Mouse (Mus musculus) embryonic facial prominence, embryonic 13.5 days (tissue): ENCODE measurements around the gene Inpp5d. TPM values are rescaled to one million over a fixed set of nuclear protein-coding genes. Genes with fewer than 3 reads are reported as not detected.

Experiments used
- ATAC-seq: fragments of 200-750 bp; cut with Nextera tagmentation; 2 replicates; pipeline ENCODE4 v1.8.0; 2017; ENCODE audit warnings: low read depth; ENCODE audit not compliant: insufficient number of reproducible peaks, insufficient read depth, low FRiP score, low TSS enrichment
- H3K27ac ChIP-seq: fragments of 300-500 bp; sonication (generic); 2 replicates; pipeline ENCODE4 v1.5.1; 2015; ENCODE audit warnings: moderate library complexity, mild to moderate bottlenecking, inconsistent platforms
- H3K27me3 ChIP-seq: fragments of 300-500 bp; sonication (generic); 2 replicates; pipeline ENCODE4 v1.6.1; 2015; ENCODE audit warnings: mild to moderate bottlenecking, inconsistent platforms
- H3K36me3 ChIP-seq: fragments of 300-500 bp; sonication (generic); 2 replicates; pipeline ENCODE4 v1.6.1; 2015; ENCODE audit warnings: mild to moderate bottlenecking, inconsistent platforms
- H3K4me1 ChIP-seq: fragments of 300-500 bp; sonication (generic); 2 replicates; pipeline ENCODE4 v1.6.1; 2015; ENCODE audit warnings: inconsistent platforms
- H3K4me2 ChIP-seq: fragments of 300-500 bp; sonication (generic); 2 replicates; pipeline ENCODE4 v1.6.1; 2015; ENCODE audit warnings: moderate library complexity, mild to moderate bottlenecking, inconsistent platforms
- H3K4me3 ChIP-seq: fragments of 300-500 bp; sonication (generic); 2 replicates; pipeline ENCODE4 v1.5.1; 2015; ENCODE audit warnings: mild to moderate bottlenecking, inconsistent platforms
- H3K9ac ChIP-seq: fragments of 300-500 bp; sonication (generic); 2 replicates; pipeline ENCODE4 v1.6.1; 2015; ENCODE audit warnings: mild to moderate bottlenecking, inconsistent platforms
- H3K9me3 ChIP-seq: fragments of 300-500 bp; sonication (generic); 2 replicates; pipeline ENCODE4 v1.6.1; 2016; ENCODE audit warnings: inconsistent platforms
- WGBS: fragments of 180-500 bp; shearing (Covaris S2); methylation state at CpG from one replicate; pipeline ENCODE4 v1.1.7; 2015; ENCODE audit warnings: mixed read lengths; 5-methylcytosine and 5-hydroxymethylcytosine counted together
- polyA plus RNA-seq: library from polyadenylated mRNA; unstranded; fragments of >200 nt; fragmentation: Nextera tagmentation; extraction: Ambion mirVana; gene quantifications from 2 replicates; pipeline ENCODE4 v1.2.1, GENCODE M21; 2015

Gene Inpp5d
- polyA plus RNA-seq, 1 experiment from 2014 or later: 3.6 TPM

- H3K27me3 ChIP-seq: no peaks in the 10 kb centered on the region
- no peaks in the 10 kb centered on the region for H3K4me1 ChIP-seq
- no peak overlapping the region for H3K4me2 ChIP-seq
- no peak overlapping the region for H3K4me3 ChIP-seq
- ATAC-seq: no peak
- H3K27ac ChIP-seq: no peak overlapping the region
- no peaks in the 10 kb centered on the region for H3K36me3 ChIP-seq
- H3K9me3 ChIP-seq: 0 out of 2 replicates have a peak, but pooled peaks cover 6% of the 10 kb centered on the region
- WGBS: 84% methylated on average over 10 of the region's 10 CpGs
- H3K9ac ChIP-seq: no peak overlapping the region
Measured at GRCm38 (mm10) chr1:87711938-87712613, 92.0 kb downstream of the Inpp5d start.

- no peak overlapping the region for H3K4me3 ChIP-seq
- H3K9me3 ChIP-seq: 0 out of 2 replicates have a peak, but pooled peaks cover 6% of the 10 kb centered on the region
- H3K27me3 ChIP-seq: no peaks in the 10 kb centered on the region
- H3K36me3 ChIP-seq: no peaks in the 10 kb centered on the region
- WGBS: 88% methylated on average over 1 of the region's 1 CpGs
- no peak overlapping the region for H3K27ac ChIP-seq
- ATAC-seq: no peak
- no peaks in the 10 kb centered on the region for H3K4me1 ChIP-seq
- H3K4me2 ChIP-seq: no peak overlapping the region
- H3K9ac ChIP-seq: no peak overlapping the region
Measured at GRCm38 (mm10) chr1:87712614-87712971, 92.5 kb downstream of the Inpp5d start.

- H3K27me3 ChIP-seq: 0 out of 2 replicates have a peak, but pooled peaks cover 2% of the 10 kb centered on the region
- H3K36me3 ChIP-seq: no peaks in the 10 kb centered on the region
- H3K27ac ChIP-seq: no peak overlapping the region
- WGBS: 29% methylated on average over 8 of the region's 8 CpGs
- no peak overlapping the region for H3K4me2 ChIP-seq
- no peak overlapping the region for H3K4me3 ChIP-seq
- no peak for ATAC-seq
- H3K9ac ChIP-seq: 0 out of 2 replicates have a peak overlapping the region, but pooled peaks have one; percentile 27
- 0 out of 2 replicates have a peak, but pooled peaks cover 3% of the 10 kb centered on the region for H3K9me3 ChIP-seq
- peaks cover 3% of the 10 kb centered on the region; the same call in 1 of the 2 replicates for H3K4me1 ChIP-seq
Measured at GRCm38 (mm10) chr1:87721382-87721781, 101.3 kb downstream of the Inpp5d start.

- Histone ChIP-seq H3K4me1 (peaks cover 3% of the 10 kb centered on the region; the same call in 1 of the 2 replicates), H3K36me3 (no peaks in the 10 kb centered on the region), H3K4me2 (no peak overlapping the region), H3K27me3 (0 out of 2 replicates have a peak, but pooled peaks cover 2% of the 10 kb centered on the region), H3K9me3 (0 out of 2 replicates have a peak, but pooled peaks cover 3% of the 10 kb centered on the region), H3K9ac (no peak overlapping the region), H3K4me3 (no peak overlapping the region), H3K27ac (no peak overlapping the region)
- no peak for ATAC-seq
- WGBS: 29% methylated on average over 2 of the region's 2 CpGs
Measured at GRCm38 (mm10) chr1:87722081-87722480, 102.0 kb downstream of the Inpp5d start.

- H3K9me3 ChIP-seq: 0 out of 2 replicates have a peak, but pooled peaks cover 3% of the 10 kb centered on the region
- no peak overlapping the region for H3K4me3 ChIP-seq
- peaks cover 3% of the 10 kb centered on the region; the same call in 1 of the 2 replicates for H3K4me1 ChIP-seq
- H3K27me3 ChIP-seq: no peaks in the 10 kb centered on the region
- H3K36me3 ChIP-seq: no peaks in the 10 kb centered on the region
- H3K27ac ChIP-seq: no peak overlapping the region
- H3K4me2 ChIP-seq: no peak overlapping the region
- no peak overlapping the region for H3K9ac ChIP-seq
- 72% methylated on average over 4 of the region's 4 CpGs for WGBS
- ATAC-seq: no peak
Measured at GRCm38 (mm10) chr1:87723351-87723750, 103.2 kb downstream of the Inpp5d start.

- no peak for ATAC-seq
- Histone ChIP-seq H3K9ac (no peak overlapping the region), H3K4me3 (no peak overlapping the region), H3K27me3 (no peaks in the 10 kb centered on the region), H3K36me3 (no peaks in the 10 kb centered on the region), H3K27ac (no peak overlapping the region), H3K9me3 (0 out of 2 replicates have a peak, but pooled peaks cover 3% of the 10 kb centered on the region), H3K4me1 (no peaks in the 10 kb centered on the region), H3K4me2 (no peak overlapping the region)
- WGBS: 82% methylated on average over 2 of the region's 2 CpGs
Measured at GRCm38 (mm10) chr1:87729070-87729469, 109.0 kb downstream of the Inpp5d start.

- no peak overlapping the region for H3K4me2 ChIP-seq
- H3K27ac ChIP-seq: no peak overlapping the region
- H3K9me3 ChIP-seq: 0 out of 2 replicates have a peak, but pooled peaks cover 3% of the 10 kb centered on the region
- no peaks in the 10 kb centered on the region for H3K27me3 ChIP-seq
- no peaks in the 10 kb centered on the region for H3K4me1 ChIP-seq
- WGBS: 82% methylated on average over 6 of the region's 6 CpGs
- H3K4me3 ChIP-seq: no peak overlapping the region
- H3K9ac ChIP-seq: no peak overlapping the region
- H3K36me3 ChIP-seq: no peaks in the 10 kb centered on the region
- ATAC-seq: no peak
Measured at GRCm38 (mm10) chr1:87729850-87730249, 109.7 kb downstream of the Inpp5d start.

- H3K4me3 ChIP-seq: no peak overlapping the region
- no peaks in the 10 kb centered on the region for H3K27me3 ChIP-seq
- WGBS: 87% methylated on average over 7 of the region's 7 CpGs
- H3K36me3 ChIP-seq: no peaks in the 10 kb centered on the region
- no peak overlapping the region for H3K27ac ChIP-seq
- no peak overlapping the region for H3K9ac ChIP-seq
- H3K9me3 ChIP-seq: 0 out of 2 replicates have a peak, but pooled peaks cover 2% of the 10 kb centered on the region
- H3K4me2 ChIP-seq: no peak overlapping the region
- H3K4me1 ChIP-seq: no peaks in the 10 kb centered on the region
- ATAC-seq: no peak
Measured at GRCm38 (mm10) chr1:87730271-87730670, 110.2 kb downstream of the Inpp5d start.

- no peaks in the 10 kb centered on the region for H3K9me3 ChIP-seq
- no peak overlapping the region for H3K4me2 ChIP-seq
- H3K27ac ChIP-seq: no peak overlapping the region
- H3K4me3 ChIP-seq: no peak overlapping the region
- H3K4me1 ChIP-seq: no peaks in the 10 kb centered on the region
- no peaks in the 10 kb centered on the region for H3K36me3 ChIP-seq
- 81% methylated on average over 5 of the region's 5 CpGs for WGBS
- no peaks in the 10 kb centered on the region for H3K27me3 ChIP-seq
- no peak overlapping the region for H3K9ac ChIP-seq
- no peak for ATAC-seq
Measured at GRCm38 (mm10) chr1:87733212-87733611, 113.1 kb downstream of the Inpp5d start.

- Histone ChIP-seq H3K4me3 (no peak overlapping the region), H3K36me3 (no peaks in the 10 kb centered on the region), H3K27me3 (no peaks in the 10 kb centered on the region), H3K27ac (no peak overlapping the region), H3K4me1 (no peaks in the 10 kb centered on the region), H3K9ac (no peak overlapping the region), H3K4me2 (no peak overlapping the region), H3K9me3 (no peaks in the 10 kb centered on the region)
- ATAC-seq: no peak
- 83% methylated on average over 3 of the region's 3 CpGs for WGBS
Measured at GRCm38 (mm10) chr1:87734153-87734552, 114.0 kb downstream of the Inpp5d start.

GRCm38 (mm10) chr1:87740584-87741290 lies 120.6 kb downstream of the Inpp5d start:
- Histone ChIP-seq H3K27me3 (no peaks in the 10 kb centered on the region), H3K9me3 (no peaks in the 10 kb centered on the region), H3K27ac (no peak overlapping the region), H3K4me1 (no peaks in the 10 kb centered on the region), H3K4me3 (no peak overlapping the region), H3K4me2 (no peak overlapping the region), H3K9ac (no peak overlapping the region), H3K36me3 (no peaks in the 10 kb centered on the region)
- WGBS: 77% methylated on average over 6 of the region's 6 CpGs
- no peak for ATAC-seq
